Mouse (Mus musculus): ENCODE measurements around the gene Ccdc181. TPM values are rescaled to one million over a fixed set of nuclear protein-coding genes. Genes with fewer than 3 reads are reported as not detected.
"Not testable (repeated sequence)": the region's sequence is repeated elsewhere in the genome, so short reads cannot be mapped to it uniquely, and the experiment has no call there.

The Ccdc181 gene
- polyA plus RNA-seq (2016; fragmentation: Nextera tagmentation; extraction: Ambion mirVana): 14.8 and 15.0 TPM in 2 replicates

DNA sequence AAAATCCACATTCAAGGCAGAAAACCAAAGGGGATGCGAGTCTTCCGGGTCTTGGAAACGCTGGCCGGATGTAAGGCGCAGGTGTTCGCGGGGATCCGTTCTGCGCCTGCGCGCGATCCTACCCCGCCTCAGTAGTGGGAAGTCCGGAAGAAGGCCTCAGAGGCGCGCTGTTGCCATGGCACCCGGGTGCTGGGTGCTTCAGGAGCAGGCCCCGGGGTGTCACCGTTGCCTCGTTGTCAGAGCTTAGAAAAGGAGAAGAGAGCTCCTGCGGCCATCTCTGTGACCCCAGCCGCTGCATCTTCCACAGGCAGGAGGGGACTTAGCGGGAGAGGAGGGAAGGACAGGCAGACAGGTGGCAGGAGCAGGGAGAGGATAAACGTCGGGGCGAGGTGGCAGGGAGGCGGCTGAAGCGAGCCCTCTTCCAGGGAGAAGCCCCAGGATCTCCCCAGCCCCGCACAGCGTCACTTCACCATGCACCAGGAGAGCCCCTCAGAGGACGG, at the start of gene Ccdc181:
TSS of gene Ccdc181 (plus strand) at position 131 of the 500 bp plus-strand sequence.
- under 1% methylated on average over 31 of the region's 31 CpGs for WGBS
- peak; percentile 100 for ATAC-seq (ENCODE audit: low FRiP score, low read depth)
- H3K9me3 ChIP-seq: no peaks in the 10 kb centered on the region
- H3K4me1 ChIP-seq: no peaks in the 10 kb centered on the region
- H3K9ac ChIP-seq: peak within 1 kb of the TSS; percentile 52
- H3K27ac ChIP-seq: no peak within 1 kb of the TSS
- H3K27me3 ChIP-seq (replicated peaks): no peaks in the 10 kb centered on the region
- peak within 1 kb of the TSS; percentile 52 for H3K4me3 ChIP-seq
- peak within 1 kb of the TSS; percentile 66 for H3K4me2 ChIP-seq (replicated peaks)
- H3K36me3 ChIP-seq: no peaks in the 10 kb centered on the region

DNA sequence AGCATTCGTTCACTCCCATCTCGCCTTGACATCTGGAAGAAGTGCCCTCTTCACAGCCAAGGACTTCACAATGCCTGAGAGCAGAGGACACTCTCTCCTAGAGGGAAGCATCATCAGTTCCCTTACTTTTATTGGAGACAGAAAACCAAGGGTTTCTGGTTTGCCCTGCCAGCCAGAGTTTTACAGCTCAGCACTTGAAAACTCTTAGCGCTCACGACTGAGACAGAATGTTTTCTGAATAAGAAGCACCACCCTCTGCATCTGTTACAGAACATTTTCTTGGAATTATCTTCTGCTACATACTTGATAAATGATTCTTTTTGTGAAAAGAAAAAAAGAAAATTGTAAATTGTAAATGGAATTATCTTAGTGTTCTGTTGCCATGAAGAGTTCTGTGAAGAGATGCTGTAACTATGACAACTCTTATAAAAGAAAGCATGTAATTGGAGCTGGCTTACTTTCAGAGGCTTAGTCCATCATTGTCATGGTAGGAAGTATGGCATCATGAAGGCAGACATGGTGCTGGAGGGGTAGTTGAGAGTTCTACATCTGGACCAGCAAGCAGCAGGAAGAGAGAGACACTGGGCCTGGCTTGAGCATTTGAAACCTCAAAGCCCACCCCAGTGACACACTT, 43.3 kb upstream of the Ccdc181 start:
- ATAC-seq (ENCODE audit: low FRiP score, low read depth); H3K9me3 ChIP-seq; H3K27me3 ChIP-seq (replicated peaks); H3K4me2 ChIP-seq (replicated peaks); H3K9ac ChIP-seq; H3K36me3 ChIP-seq; H3K4me3 ChIP-seq; H3K4me1 ChIP-seq; H3K27ac ChIP-seq: not testable (repeated sequence)
- WGBS: 75% methylated on average over 2 of the region's 4 CpGs

DNA sequence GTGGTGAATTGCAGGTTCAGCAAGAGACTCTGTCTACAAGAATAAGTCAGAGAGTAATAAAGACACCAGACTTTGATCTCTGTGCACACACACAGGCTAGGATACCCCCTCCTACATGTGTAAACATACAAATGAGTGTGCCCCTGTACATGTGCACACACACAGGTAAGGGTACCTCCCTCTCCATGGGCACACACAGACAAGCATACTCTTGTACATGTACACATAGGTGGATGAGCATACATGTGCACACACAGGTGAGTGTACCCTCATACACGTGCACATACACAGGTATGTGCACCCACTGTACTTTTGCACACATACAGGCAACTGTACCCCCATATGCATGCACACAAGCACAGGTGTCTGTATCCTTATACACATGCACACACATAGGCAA, 41.9 kb upstream of the Ccdc181 start:
- no peak for ATAC-seq (ENCODE audit: low FRiP score, low read depth)
- Histone ChIP-seq H3K27ac (no peak overlapping the region), H3K36me3 (no peaks in the 10 kb centered on the region), H3K4me1 (no peaks in the 10 kb centered on the region), H3K9me3 (no peaks in the 10 kb centered on the region), H3K27me3 (replicated peaks) (no peaks in the 10 kb centered on the region), H3K9ac (no peak overlapping the region), H3K4me3 (no peak overlapping the region), H3K4me2 (replicated peaks) (no peak overlapping the region)
- WGBS: 76% methylated on average over 1 of the region's 1 CpGs

DNA sequence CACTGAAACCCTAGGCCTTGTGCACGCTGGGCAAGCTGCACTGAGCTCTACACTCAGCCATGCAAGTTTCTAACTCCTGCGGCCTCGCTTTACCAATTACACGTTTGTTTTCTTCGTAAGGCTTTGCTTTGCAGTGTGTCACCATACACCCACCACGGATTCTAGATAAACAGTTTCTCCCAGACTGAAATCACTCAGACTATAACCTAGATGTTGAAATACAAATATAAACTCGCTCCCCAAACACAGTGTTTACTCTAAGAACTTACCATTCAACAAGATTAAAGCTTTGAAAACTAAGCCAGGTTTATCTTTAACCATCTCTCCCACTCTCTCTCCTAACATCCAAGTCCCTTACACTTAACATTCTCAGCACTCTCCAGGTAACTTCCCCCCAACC, 40.3 kb upstream of the Ccdc181 start:
- ATAC-seq (ENCODE audit: low FRiP score, low read depth): no peak

DNA sequence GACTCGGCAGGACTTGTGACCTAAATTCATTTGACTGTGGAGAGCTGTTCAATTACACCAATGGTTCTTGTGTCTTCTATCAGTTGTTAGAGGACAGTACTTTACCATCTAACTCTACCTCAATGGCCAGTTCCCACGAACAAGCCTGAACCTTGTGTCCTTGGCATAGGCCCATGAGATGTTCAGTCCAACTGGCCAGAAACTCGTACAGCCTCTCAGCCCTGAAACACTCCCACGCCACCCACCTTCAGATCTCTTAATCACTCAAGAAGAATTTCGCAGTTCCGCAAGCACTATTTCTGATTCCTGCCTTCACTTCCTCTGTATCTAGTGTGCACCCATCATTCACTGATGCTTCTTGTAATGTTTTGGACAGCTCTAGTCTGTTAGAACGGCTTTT, 39.3 kb upstream of the Ccdc181 start:
- no peaks in the 10 kb centered on the region for H3K36me3 ChIP-seq
- H3K4me3 ChIP-seq: no peak overlapping the region
- H3K4me1 ChIP-seq: no peaks in the 10 kb centered on the region
- no peak overlapping the region for H3K27ac ChIP-seq
- no peaks in the 10 kb centered on the region for H3K27me3 ChIP-seq (replicated peaks)
- 79% methylated on average over 7 of the region's 7 CpGs for WGBS
- no peak overlapping the region for H3K9ac ChIP-seq
- no peak for ATAC-seq (ENCODE audit: low FRiP score, low read depth)
- H3K9me3 ChIP-seq: no peaks in the 10 kb centered on the region
- H3K4me2 ChIP-seq (replicated peaks): no peak overlapping the region

More for the DNA sequence above, 40.3 kb upstream of the Ccdc181 start:
- Histone ChIP-seq H3K27ac (no peak overlapping the region), H3K4me1 (no peaks in the 10 kb centered on the region), H3K4me2 (replicated peaks) (no peak overlapping the region), H3K9ac (no peak overlapping the region), H3K4me3 (no peak overlapping the region), H3K9me3 (no peaks in the 10 kb centered on the region), H3K36me3 (no peaks in the 10 kb centered on the region), H3K27me3 (replicated peaks) (no peaks in the 10 kb centered on the region)
- 74% methylated on average over 7 of the region's 7 CpGs for WGBS

DNA sequence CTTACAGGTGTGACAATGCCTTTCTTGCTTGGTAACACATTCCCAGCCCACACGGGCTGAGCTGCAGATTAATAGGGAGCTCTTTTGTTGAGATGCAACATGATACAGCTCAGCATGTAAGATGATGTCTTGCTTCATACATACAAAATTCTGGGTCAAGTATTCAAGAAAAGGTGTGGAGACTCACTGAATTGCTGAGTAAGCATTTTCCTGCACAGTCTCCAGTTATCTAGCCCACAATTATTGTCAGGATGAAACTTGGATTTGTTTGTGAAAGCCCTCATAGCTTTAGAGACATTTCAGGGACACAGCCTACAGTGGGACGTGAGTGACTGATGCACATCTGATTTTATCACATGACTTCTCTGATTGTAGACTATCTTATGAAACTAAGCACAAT, 33.9 kb upstream of the Ccdc181 start:
- H3K4me1 ChIP-seq: no peaks in the 10 kb centered on the region
- no peaks in the 10 kb centered on the region for H3K36me3 ChIP-seq
- 87% methylated on average over 2 of the region's 2 CpGs for WGBS
- H3K27me3 ChIP-seq (replicated peaks): no peaks in the 10 kb centered on the region
- no peaks in the 10 kb centered on the region for H3K9me3 ChIP-seq
- H3K4me3 ChIP-seq: no peak overlapping the region
- H3K27ac ChIP-seq: no peak overlapping the region
- ATAC-seq (ENCODE audit: low FRiP score, low read depth): no peak
- H3K4me2 ChIP-seq (replicated peaks): no peak overlapping the region
- no peak overlapping the region for H3K9ac ChIP-seq

DNA sequence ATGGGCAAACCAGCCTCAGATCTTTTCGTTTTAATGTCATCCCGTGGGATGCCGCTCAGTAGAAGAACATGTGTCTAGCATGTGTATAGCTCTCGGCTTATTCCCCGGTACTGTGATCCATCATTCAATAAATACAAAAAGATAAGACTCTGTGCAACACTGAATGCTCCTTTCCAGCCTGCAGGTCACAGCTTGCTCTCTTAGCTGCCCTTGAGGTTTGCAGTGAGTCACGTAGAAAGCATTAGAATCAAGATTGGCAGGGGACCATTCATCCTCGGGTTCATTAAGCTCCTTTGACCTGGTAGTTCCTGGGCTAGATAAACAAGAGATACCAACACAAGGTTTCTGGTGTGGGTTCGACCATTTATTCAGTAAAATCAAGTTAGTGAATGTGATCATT, 32.6 kb upstream of the Ccdc181 start:
- Histone ChIP-seq H3K27me3 (replicated peaks) (no peaks in the 10 kb centered on the region), H3K4me1 (peaks cover 4% of the 10 kb centered on the region; the same call in 1 of the 2 replicates), H3K36me3 (no peaks in the 10 kb centered on the region), H3K9ac (no peak overlapping the region), H3K27ac (no peak overlapping the region), H3K4me3 (no peak overlapping the region), H3K9me3 (no peaks in the 10 kb centered on the region), H3K4me2 (replicated peaks) (no peak overlapping the region)
- ATAC-seq (ENCODE audit: low FRiP score, low read depth): no peak
- 71% methylated on average over 8 of the region's 8 CpGs for WGBS

DNA sequence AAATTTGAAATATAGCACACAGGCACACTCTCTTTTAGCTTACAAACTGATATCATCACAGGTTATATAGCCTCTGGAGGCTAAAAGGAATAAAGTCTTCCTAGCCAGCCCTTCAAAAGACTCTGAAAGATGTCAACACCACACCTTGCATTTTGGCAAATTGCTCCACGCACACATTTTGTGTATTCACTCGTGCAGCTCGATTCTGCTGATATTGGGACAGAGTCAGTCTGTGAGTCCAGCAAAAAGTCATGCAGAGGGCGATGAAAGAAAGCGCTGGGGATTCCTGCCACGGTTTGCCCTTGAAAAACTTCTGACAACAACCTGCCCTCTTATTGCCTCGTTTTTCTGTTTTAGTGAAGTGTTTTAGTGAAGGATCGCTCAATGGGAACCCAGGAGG, 27.9 kb upstream of the Ccdc181 start:
- H3K9me3 ChIP-seq: no peaks in the 10 kb centered on the region
- H3K27me3 ChIP-seq (replicated peaks): no peaks in the 10 kb centered on the region
- 0 out of 2 replicates have a peak overlapping the region, but pooled peaks have one; percentile 61 for H3K4me3 ChIP-seq
- H3K9ac ChIP-seq: peak overlapping the region; percentile 48; the same call in 1 of the 2 replicates
- no peak overlapping the region for H3K27ac ChIP-seq
- no peaks in the 10 kb centered on the region for H3K36me3 ChIP-seq
- H3K4me2 ChIP-seq (replicated peaks): peak overlapping the region; percentile 87
- peaks cover 23% of the 10 kb centered on the region; the same call in 1 of the 2 replicates for H3K4me1 ChIP-seq
- 34% methylated on average over 8 of the region's 8 CpGs for WGBS
- ATAC-seq (ENCODE audit: low FRiP score, low read depth): no peak

DNA sequence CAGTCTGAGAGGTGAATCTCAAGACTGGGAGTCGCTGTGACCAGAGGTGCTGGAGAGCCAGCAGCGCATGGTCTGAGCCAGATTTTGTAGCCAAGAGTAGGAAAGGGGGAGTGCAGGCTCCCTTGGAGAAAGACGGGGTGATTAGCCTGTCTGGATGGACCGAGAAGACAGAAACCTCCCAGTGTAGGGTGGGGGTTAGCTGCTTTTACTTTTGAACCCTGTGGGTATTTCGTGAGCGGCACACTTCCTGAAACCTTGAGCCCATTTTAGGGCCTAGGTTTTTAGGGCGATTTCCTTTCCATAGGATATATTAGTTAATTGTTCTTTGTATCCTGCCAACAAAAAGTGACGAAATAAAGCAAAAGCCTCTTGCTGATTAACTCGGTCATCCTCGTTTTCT, 27.4 kb upstream of the Ccdc181 start:
- Histone ChIP-seq H3K9me3 (no peaks in the 10 kb centered on the region), H3K9ac (peak overlapping the region; percentile 48; the same call in 1 of the 2 replicates), H3K27me3 (replicated peaks) (no peaks in the 10 kb centered on the region), H3K4me3 (peak overlapping the region; percentile 61; the same call in 1 of the 2 replicates), H3K4me1 (peaks cover 23% of the 10 kb centered on the region; the same call in 1 of the 2 replicates), H3K4me2 (replicated peaks) (peak overlapping the region; percentile 87), H3K36me3 (no peaks in the 10 kb centered on the region), H3K27ac (no peak overlapping the region)
- WGBS: 7% methylated on average over 10 of the region's 10 CpGs
- no peak for ATAC-seq (ENCODE audit: low FRiP score, low read depth)

DNA sequence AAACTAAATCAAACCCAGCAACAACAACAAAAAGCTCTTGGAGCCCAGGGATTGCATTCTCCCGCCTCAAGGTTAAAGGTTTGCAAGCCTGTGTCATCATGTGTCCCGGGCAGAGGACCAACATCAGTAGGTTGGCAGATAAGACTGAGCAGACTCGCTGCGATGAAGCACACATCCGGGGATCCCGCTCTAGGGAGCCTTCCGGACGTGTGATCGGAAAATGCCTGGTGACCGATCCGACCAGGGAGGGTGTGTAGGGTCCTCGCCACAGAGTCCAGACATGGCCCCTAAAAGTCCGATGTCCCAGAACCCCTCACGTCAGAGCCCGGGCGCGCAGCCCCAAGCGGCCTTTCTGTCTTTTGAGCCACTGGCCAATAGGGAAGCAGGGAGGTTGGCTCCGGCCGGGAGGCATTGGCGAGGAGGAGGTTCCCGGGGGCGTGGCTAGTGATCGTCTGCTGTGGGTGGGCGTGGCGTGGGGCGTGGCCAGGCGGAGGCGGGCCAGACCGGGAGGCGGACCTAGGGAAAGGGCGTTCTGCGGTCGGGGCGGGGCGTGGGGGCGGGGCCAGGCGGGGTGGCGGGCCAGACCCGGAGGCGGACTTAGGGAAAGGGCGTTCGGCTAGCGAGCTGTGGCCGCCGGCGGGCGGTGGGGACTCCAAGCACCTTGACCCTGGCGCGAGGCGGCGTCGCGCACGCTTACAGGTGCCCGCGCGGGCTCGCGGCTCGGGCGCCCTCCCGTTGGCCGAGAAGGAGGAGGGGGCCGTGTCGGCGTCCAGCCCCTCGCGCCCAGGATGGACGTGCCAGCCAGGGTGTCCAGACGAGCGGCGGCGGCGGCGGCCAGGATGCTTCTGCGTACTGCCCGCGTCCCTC, 26.7 kb upstream of the Ccdc181 start, which contains the start of gene Slc19a2:
TSS of gene Slc19a2 (plus strand) at position 582 of the 867 bp plus-strand sequence.
- peaks cover 23% of the 10 kb centered on the region; the same call in 1 of the 2 replicates for H3K4me1 ChIP-seq
- peak within 1 kb of the TSS; percentile 61 for H3K4me3 ChIP-seq
- no peaks in the 10 kb centered on the region for H3K9me3 ChIP-seq
- peak within 1 kb of the TSS; percentile 74 for H3K9ac ChIP-seq
- no peak within 1 kb of the TSS; the same call in 1 of the 2 replicates for H3K27ac ChIP-seq
- H3K4me2 ChIP-seq (replicated peaks): peak within 1 kb of the TSS; percentile 87
- 1% methylated on average over 76 of the region's 79 CpGs for WGBS
- ATAC-seq (ENCODE audit: low FRiP score, low read depth): peak; percentile 97
- no peaks in the 10 kb centered on the region for H3K27me3 ChIP-seq (replicated peaks)
- no peaks in the 10 kb centered on the region for H3K36me3 ChIP-seq

DNA sequence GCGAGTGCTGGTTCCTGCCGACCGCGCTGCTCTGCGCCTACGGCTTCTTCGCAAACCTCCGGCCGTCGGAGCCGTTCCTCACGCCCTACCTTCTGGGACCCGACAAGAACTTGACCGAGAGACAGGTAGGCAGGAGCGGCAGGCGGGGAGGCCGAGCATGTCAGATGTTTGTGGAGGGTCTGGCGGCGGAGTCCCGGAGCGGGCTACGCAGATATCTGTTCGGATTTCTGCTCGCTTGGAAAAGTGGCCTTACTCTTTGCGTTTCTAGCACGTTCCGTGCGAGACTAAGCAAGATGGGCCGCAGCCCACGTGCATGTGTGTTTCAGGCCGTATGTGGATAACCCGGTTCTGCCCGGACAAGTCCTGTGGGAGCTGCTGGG, 26.1 kb upstream of the Ccdc181 start:
- Histone ChIP-seq H3K4me1 (peaks cover 23% of the 10 kb centered on the region; the same call in 1 of the 2 replicates), H3K27ac (no peak overlapping the region), H3K4me3 (peak overlapping the region; percentile 61), H3K4me2 (replicated peaks) (peak overlapping the region; percentile 87), H3K27me3 (replicated peaks) (no peaks in the 10 kb centered on the region), H3K36me3 (no peaks in the 10 kb centered on the region), H3K9ac (peak overlapping the region; percentile 74), H3K9me3 (no peaks in the 10 kb centered on the region)
- ATAC-seq (ENCODE audit: low FRiP score, low read depth): no peak
- under 1% methylated on average over 33 of the region's 33 CpGs for WGBS

Data from neural tube, embryonic 12.5 days (tissue).